Mouse (Mus musculus): ENCODE data around the gene Zmynd8. TPM values are rescaled to one million over a fixed set of nuclear protein-coding genes. Genes with fewer than 3 reads are reported as not detected.

The Zmynd8 gene
- polyA plus RNA-seq, 1 experiment from 2014 or later = 28.6 TPM

GRCm38 (mm10) chr2:165846787-165847186 is 52.0 kb downstream of the Zmynd8 start:
- H3K9ac ChIP-seq (ENCODE audit: low read depth, low read length) = no peak overlapping the region
- no peak overlapping the region for H3K27ac ChIP-seq (replicated peaks; ENCODE audit: low read depth, low read length)
- no peak overlapping the region for H3K4me2 ChIP-seq (ENCODE audit: low read depth, low read length)
- 83% methylated on average over 8 of the region's 8 CpGs for WGBS
- H3K4me3 ChIP-seq (ENCODE audit: low read depth, low read length) = no peak overlapping the region
- H3K9me3 ChIP-seq (ENCODE audit: control insufficient read depth, low read length) = no peaks in the 10 kb centered on the region
- H3K4me1 ChIP-seq (ENCODE audit: control insufficient read depth, insufficient read depth, low read length) = peaks cover 6% of the 10 kb centered on the region; the same call in 1 of the 2 replicates
- ATAC-seq (ENCODE audit: low read depth) = no peak
- H3K27me3 ChIP-seq (replicated peaks; ENCODE audit: control insufficient read depth, insufficient read depth, low read length) = no peaks in the 10 kb centered on the region
- DNase-seq (ENCODE audit: low spot score) = no peak
- peaks cover 65% of the 10 kb centered on the region for H3K36me3 ChIP-seq (ENCODE audit: control insufficient read depth, insufficient read depth, low read length)

GRCm38 (mm10) chr2:165845490-165845889 is 53.3 kb downstream of the Zmynd8 start:
- H3K36me3 ChIP-seq (ENCODE audit: control insufficient read depth, insufficient read depth, low read length) = peaks cover 64% of the 10 kb centered on the region

GRCm38 (mm10) chr2:165843350-165843749 is 55.5 kb downstream of the Zmynd8 start:
- Histone ChIP-seq H3K9ac (ENCODE audit: low read depth, low read length) (no peak overlapping the region), H3K27ac (replicated peaks; ENCODE audit: low read depth, low read length) (no peak overlapping the region), H3K9me3 (ENCODE audit: control insufficient read depth, low read length) (no peaks in the 10 kb centered on the region), H3K4me2 (ENCODE audit: low read depth, low read length) (no peak overlapping the region), H3K27me3 (replicated peaks; ENCODE audit: control insufficient read depth, insufficient read depth, low read length) (no peaks in the 10 kb centered on the region), H3K4me1 (ENCODE audit: control insufficient read depth, insufficient read depth, low read length) (no peaks in the 10 kb centered on the region; the same call in 1 of the 2 replicates), H3K4me3 (ENCODE audit: low read depth, low read length) (no peak overlapping the region), H3K36me3 (ENCODE audit: control insufficient read depth, insufficient read depth, low read length) (peaks cover 82% of the 10 kb centered on the region)
- DNase-seq (ENCODE audit: low spot score) (no peak), ATAC-seq (ENCODE audit: low read depth) (no peak)
- 93% methylated on average over 6 of the region's 6 CpGs for WGBS

More at GRCm38 (mm10) chr2:165845490-165845889, 53.3 kb downstream of the Zmynd8 start:
- no peak for DNase-seq (ENCODE audit: low spot score)
- H3K4me3 ChIP-seq (ENCODE audit: low read depth, low read length) = no peak overlapping the region
- WGBS = 88% methylated on average over 22 of the region's 22 CpGs
- no peak overlapping the region for H3K9ac ChIP-seq (ENCODE audit: low read depth, low read length)
- H3K27ac ChIP-seq (replicated peaks; ENCODE audit: low read depth, low read length) = no peak overlapping the region
- H3K4me1 ChIP-seq (ENCODE audit: control insufficient read depth, insufficient read depth, low read length) = no peaks in the 10 kb centered on the region
- ATAC-seq (ENCODE audit: low read depth) = no peak
- H3K9me3 ChIP-seq (ENCODE audit: control insufficient read depth, low read length) = no peaks in the 10 kb centered on the region
- no peak overlapping the region for H3K4me2 ChIP-seq (ENCODE audit: low read depth, low read length)
- H3K27me3 ChIP-seq (replicated peaks; ENCODE audit: control insufficient read depth, insufficient read depth, low read length) = no peaks in the 10 kb centered on the region

- H3K27me3 ChIP-seq (replicated peaks; ENCODE audit: control insufficient read depth, insufficient read depth, low read length) = no peaks in the 10 kb centered on the region
These were observed 56.6 kb downstream of the Zmynd8 start for GRCm38 (mm10) chr2:165842241-165842640.

GRCm38 (mm10) chr2:165841805-165842204 is 57.0 kb downstream of the Zmynd8 start:
- Histone ChIP-seq H3K36me3 (ENCODE audit: control insufficient read depth, insufficient read depth, low read length) (peaks cover 90% of the 10 kb centered on the region), H3K4me2 (ENCODE audit: low read depth, low read length) (no peak overlapping the region), H3K4me3 (ENCODE audit: low read depth, low read length) (no peak overlapping the region), H3K4me1 (ENCODE audit: control insufficient read depth, insufficient read depth, low read length) (no peaks in the 10 kb centered on the region; the same call in 1 of the 2 replicates), H3K27ac (replicated peaks; ENCODE audit: low read depth, low read length) (0 out of 2 replicates have a peak overlapping the region, but pooled peaks have one; percentile 6), H3K9ac (ENCODE audit: low read depth, low read length) (no peak overlapping the region), H3K27me3 (replicated peaks; ENCODE audit: control insufficient read depth, insufficient read depth, low read length) (no peaks in the 10 kb centered on the region), H3K9me3 (ENCODE audit: control insufficient read depth, low read length) (no peaks in the 10 kb centered on the region)
- 68% methylated on average over 6 of the region's 6 CpGs for WGBS
- ATAC-seq (ENCODE audit: low read depth) (no peak), DNase-seq (ENCODE audit: low spot score) (no peak)

More at GRCm38 (mm10) chr2:165842241-165842640, 56.6 kb downstream of the Zmynd8 start:
- ATAC-seq (ENCODE audit: low read depth) (no peak), DNase-seq (ENCODE audit: low spot score) (no peak)
- 94% methylated on average over 10 of the region's 10 CpGs for WGBS
- 0 out of 2 replicates have a peak overlapping the region, but pooled peaks have one; percentile 6 for H3K27ac ChIP-seq (replicated peaks; ENCODE audit: low read depth, low read length)
- no peak overlapping the region for H3K4me3 ChIP-seq (ENCODE audit: low read depth, low read length)
- H3K9me3 ChIP-seq (ENCODE audit: control insufficient read depth, low read length) = no peaks in the 10 kb centered on the region
- no peak overlapping the region for H3K9ac ChIP-seq (ENCODE audit: low read depth, low read length)
- H3K36me3 ChIP-seq (ENCODE audit: control insufficient read depth, insufficient read depth, low read length) = peaks cover 88% of the 10 kb centered on the region
- no peak overlapping the region for H3K4me2 ChIP-seq (ENCODE audit: low read depth, low read length)
- H3K4me1 ChIP-seq (ENCODE audit: control insufficient read depth, insufficient read depth, low read length) = no peaks in the 10 kb centered on the region; the same call in 1 of the 2 replicates

DNA sequence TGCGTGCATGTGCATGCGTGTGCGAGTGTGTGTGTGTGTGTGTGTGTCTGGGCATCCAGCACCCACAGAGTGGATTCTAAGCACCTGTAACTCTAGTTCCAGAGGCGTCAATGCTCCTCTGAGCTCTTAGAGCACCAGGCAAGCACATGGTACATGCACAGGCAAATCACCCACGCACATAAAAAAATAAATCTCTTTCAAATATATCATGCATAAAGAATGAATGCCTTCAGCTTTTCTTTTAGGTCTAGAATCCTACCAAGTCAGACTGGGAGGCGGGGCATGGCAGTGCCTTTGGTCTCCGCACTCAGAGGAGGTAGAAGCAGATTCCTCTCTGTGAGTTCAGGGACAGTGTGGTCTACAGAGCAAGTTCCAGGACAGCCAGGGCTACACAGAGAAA is 58.0 kb downstream of the Zmynd8 start:
- no peak overlapping the region for H3K4me2 ChIP-seq (ENCODE audit: low read depth, low read length)
- no peaks in the 10 kb centered on the region; the same call in 1 of the 2 replicates for H3K4me1 ChIP-seq (ENCODE audit: control insufficient read depth, insufficient read depth, low read length)
- DNase-seq (ENCODE audit: low spot score) (no peak), ATAC-seq (ENCODE audit: low read depth) (no peak)
- H3K4me3 ChIP-seq (ENCODE audit: low read depth, low read length) = no peak overlapping the region
- no peak overlapping the region; the same call in 1 of the 2 replicates for H3K27ac ChIP-seq (replicated peaks; ENCODE audit: low read depth, low read length)
- no peaks in the 10 kb centered on the region for H3K27me3 ChIP-seq (replicated peaks; ENCODE audit: control insufficient read depth, insufficient read depth, low read length)
- no peaks in the 10 kb centered on the region for H3K9me3 ChIP-seq (ENCODE audit: control insufficient read depth, low read length)
- peaks cover 89% of the 10 kb centered on the region for H3K36me3 ChIP-seq (ENCODE audit: control insufficient read depth, insufficient read depth, low read length)
- H3K9ac ChIP-seq (ENCODE audit: low read depth, low read length) = no peak overlapping the region
- 89% methylated on average over 7 of the region's 7 CpGs for WGBS

- H3K4me2 ChIP-seq (ENCODE audit: low read depth, low read length) = no peak overlapping the region
- H3K36me3 ChIP-seq (ENCODE audit: control insufficient read depth, insufficient read depth, low read length) = peaks cover 89% of the 10 kb centered on the region
- no peak overlapping the region for H3K27ac ChIP-seq (replicated peaks; ENCODE audit: low read depth, low read length)
- 50% methylated on average over 2 of the region's 2 CpGs for WGBS
- no peaks in the 10 kb centered on the region for H3K27me3 ChIP-seq (replicated peaks; ENCODE audit: control insufficient read depth, insufficient read depth, low read length)
- no peak overlapping the region for H3K4me3 ChIP-seq (ENCODE audit: low read depth, low read length)
- H3K9me3 ChIP-seq (ENCODE audit: control insufficient read depth, low read length) = no peaks in the 10 kb centered on the region
- DNase-seq (ENCODE audit: low spot score) (no peak), ATAC-seq (ENCODE audit: low read depth) (no peak)
- H3K4me1 ChIP-seq (ENCODE audit: control insufficient read depth, insufficient read depth, low read length) = no peaks in the 10 kb centered on the region; the same call in 1 of the 2 replicates
- H3K9ac ChIP-seq (ENCODE audit: low read depth, low read length) = no peak overlapping the region
These were observed 59.5 kb downstream of the Zmynd8 start for GRCm38 (mm10) chr2:165839317-165839652.

DNA sequence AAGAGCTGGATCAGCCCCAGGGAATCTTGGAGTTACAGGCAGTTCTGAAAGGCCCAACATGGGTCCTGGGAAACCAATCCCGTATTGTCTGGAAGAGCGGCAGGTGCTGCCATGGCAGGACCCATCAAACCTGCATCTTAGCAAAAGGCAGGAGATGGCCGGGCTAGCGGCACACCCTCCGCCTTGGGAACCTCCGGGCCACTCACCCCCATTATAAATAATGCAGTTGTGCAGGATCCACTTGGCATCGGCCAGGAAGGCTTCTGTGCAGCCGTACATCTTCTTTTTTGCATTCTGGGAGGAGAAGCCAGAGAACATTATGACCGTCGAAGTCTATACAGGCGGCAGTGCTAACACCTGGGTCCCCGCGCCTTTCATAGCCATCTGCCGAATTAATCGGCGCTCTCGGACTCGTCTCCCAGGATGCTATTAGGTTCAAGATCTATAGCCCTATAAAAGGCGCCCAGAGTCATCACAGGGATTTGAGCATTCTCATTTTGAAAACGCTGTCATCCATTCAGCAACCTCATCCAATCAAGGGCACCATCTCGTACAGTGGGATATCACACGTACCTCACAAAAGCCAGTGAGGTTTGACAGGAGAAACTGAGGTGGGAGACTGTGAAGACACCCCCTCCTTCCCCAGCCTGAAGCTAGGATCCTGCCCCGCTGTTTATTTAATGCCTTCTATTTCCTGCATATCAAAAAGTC is 60.1 kb downstream of the Zmynd8 start:
- Histone ChIP-seq H3K36me3 (ENCODE audit: control insufficient read depth, insufficient read depth, low read length) (peaks cover 89% of the 10 kb centered on the region), H3K4me3 (ENCODE audit: low read depth, low read length) (no peak overlapping the region), H3K27me3 (replicated peaks; ENCODE audit: control insufficient read depth, insufficient read depth, low read length) (no peaks in the 10 kb centered on the region), H3K4me2 (ENCODE audit: low read depth, low read length) (no peak overlapping the region), H3K9me3 (ENCODE audit: control insufficient read depth, low read length) (no peaks in the 10 kb centered on the region), H3K27ac (replicated peaks; ENCODE audit: low read depth, low read length) (no peak overlapping the region), H3K9ac (ENCODE audit: low read depth, low read length) (no peak overlapping the region), H3K4me1 (ENCODE audit: control insufficient read depth, insufficient read depth, low read length) (no peaks in the 10 kb centered on the region; the same call in 1 of the 2 replicates)
- DNase-seq (ENCODE audit: low spot score) (peak; percentile 61), ATAC-seq (ENCODE audit: low read depth) (no peak)
- 87% methylated on average over 23 of the region's 23 CpGs for WGBS

DNA sequence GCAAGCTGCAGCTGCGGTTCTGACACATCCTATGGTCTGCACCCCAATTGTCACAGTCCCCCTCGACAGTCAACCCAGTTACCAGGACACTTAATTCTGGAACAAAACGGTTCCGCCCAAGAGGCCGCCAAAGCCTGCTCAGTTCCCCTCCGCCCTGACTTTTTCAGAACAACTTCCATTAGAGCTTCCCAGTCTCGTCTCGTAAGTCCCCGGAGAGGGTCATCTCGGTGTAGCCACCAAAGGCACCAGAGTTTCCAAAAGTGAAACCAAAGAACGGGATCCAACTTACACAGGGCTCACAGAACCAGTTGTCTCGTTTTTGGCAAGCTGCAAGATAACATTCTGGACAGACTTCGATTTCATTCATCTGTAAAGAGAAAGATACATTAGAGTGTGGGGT is 64.2 kb downstream of the Zmynd8 start:
- peaks cover 91% of the 10 kb centered on the region for H3K36me3 ChIP-seq (ENCODE audit: control insufficient read depth, insufficient read depth, low read length)
- H3K4me3 ChIP-seq (ENCODE audit: low read depth, low read length) = no peak overlapping the region
- peaks cover 21% of the 10 kb centered on the region for H3K4me1 ChIP-seq (ENCODE audit: control insufficient read depth, insufficient read depth, low read length)
- ATAC-seq (ENCODE audit: low read depth) (no peak), DNase-seq (ENCODE audit: low spot score) (no peak)
- WGBS = 89% methylated on average over 13 of the region's 13 CpGs
- no peak overlapping the region for H3K27ac ChIP-seq (replicated peaks; ENCODE audit: low read depth, low read length)
- no peaks in the 10 kb centered on the region for H3K9me3 ChIP-seq (ENCODE audit: control insufficient read depth, low read length)
- H3K27me3 ChIP-seq (replicated peaks; ENCODE audit: control insufficient read depth, insufficient read depth, low read length) = no peaks in the 10 kb centered on the region
- no peak overlapping the region for H3K4me2 ChIP-seq (ENCODE audit: low read depth, low read length)
- no peak overlapping the region for H3K9ac ChIP-seq (ENCODE audit: low read depth, low read length)

All from embryonic facial prominence, embryonic 14.5 days (tissue).